Mouse (Mus musculus) monocyte, adult 59 days (primary cell): ENCODE measurements around the gene Pgam1. TPM values are rescaled to one million over a fixed set of nuclear protein-coding genes. Genes with fewer than 3 reads are reported as not detected.

Source experiments
- total RNA-seq, 2 experiments: library from RNA; stranded (reverse); gene quantifications; one replicate each; pipeline ENCODE4 v1.2.4; 2023

The Pgam1 gene
- total RNA-seq: 100 to 1,000 TPM; 107 to 128 TPM

DNA sequence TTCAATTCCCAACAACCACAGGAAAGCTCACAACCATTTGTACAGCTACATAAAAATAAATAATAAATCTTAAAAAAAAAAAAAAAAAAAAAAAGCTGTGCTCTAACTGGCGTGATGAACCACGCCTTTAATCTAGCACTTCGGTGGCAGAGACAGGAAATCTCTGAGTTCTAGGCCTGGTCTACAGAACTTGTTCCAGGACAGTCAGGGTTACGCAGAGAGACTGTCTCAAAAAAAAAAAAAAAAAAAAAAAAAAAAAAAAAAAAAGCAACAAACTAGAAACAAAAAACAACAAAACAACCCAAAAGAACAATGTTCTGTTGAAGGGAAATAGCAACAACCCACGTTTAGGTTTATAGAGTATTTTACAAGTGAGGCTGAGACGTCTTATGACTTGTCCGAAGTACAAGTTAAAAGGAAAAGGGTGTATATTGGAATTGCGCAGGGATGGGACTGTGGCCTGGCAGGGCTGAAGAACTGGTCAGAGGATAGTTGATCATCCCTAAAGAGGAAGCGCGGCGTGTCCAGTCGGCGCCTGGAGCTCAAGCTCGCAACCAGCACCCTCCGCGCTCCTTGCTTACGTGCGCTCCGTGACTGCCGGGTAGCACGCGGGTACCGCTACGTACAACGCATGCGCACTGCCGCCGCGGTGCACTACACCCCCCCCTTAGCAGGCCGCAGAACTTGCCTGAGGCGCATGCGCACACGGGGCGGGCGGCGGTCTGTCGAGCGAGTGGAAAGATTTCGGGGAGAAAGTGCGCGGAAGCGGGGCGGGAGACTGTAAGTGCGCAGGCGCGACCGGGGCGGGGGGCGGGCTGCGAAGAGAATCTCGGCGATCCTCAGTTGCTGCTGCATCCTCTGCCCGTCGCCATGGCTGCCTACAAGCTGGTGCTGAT is at the start of gene Pgam1:
TSS of gene Pgam1 (plus strand) at position 746 of the 896 bp plus-strand sequence.

DNA sequence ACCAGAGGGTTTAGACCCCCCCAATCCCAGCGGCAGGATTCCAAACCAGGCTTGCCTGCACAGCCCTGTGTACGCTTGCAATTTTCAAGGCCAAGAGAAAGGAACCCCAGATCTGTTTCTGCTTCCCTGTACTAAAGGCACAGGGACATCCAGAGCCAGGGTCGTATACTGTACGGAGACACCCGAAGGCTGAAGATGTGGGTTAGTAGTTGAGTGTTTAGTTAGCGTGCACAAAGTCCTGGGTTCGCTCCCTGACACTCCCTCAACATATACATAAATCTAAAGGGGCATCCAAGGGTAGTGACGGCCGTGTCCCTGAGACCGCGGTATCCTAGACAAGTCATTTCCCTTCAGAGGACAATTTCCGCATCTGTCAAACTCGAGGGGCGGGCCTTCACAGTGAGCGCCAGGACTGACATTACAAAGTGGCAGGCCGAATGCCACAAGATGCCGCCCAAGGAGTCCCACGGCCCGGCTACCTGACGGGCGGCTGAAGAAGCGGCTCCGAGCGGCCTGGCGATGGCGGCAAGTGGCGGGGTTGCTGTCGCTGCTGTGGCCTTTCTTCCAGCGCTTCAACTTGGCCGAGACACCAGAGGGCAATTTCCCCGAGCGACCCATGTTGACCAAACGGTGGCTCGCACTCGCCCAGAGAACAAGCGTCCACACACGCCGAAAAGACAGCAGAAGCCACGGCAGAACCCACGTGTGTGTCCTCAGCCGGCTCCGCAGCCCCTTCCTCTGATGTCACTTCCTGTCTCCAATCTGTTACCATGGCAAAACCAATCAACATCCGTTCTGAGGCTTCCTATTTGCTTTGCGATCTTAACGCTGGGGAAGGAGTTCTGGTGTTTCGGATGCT is 16.0 kb upstream of the Pgam1 start, which contains the start of gene Rrp12:
TSS of gene Rrp12 (minus strand) at position 714 of the 859 bp plus-strand sequence.

DNA sequence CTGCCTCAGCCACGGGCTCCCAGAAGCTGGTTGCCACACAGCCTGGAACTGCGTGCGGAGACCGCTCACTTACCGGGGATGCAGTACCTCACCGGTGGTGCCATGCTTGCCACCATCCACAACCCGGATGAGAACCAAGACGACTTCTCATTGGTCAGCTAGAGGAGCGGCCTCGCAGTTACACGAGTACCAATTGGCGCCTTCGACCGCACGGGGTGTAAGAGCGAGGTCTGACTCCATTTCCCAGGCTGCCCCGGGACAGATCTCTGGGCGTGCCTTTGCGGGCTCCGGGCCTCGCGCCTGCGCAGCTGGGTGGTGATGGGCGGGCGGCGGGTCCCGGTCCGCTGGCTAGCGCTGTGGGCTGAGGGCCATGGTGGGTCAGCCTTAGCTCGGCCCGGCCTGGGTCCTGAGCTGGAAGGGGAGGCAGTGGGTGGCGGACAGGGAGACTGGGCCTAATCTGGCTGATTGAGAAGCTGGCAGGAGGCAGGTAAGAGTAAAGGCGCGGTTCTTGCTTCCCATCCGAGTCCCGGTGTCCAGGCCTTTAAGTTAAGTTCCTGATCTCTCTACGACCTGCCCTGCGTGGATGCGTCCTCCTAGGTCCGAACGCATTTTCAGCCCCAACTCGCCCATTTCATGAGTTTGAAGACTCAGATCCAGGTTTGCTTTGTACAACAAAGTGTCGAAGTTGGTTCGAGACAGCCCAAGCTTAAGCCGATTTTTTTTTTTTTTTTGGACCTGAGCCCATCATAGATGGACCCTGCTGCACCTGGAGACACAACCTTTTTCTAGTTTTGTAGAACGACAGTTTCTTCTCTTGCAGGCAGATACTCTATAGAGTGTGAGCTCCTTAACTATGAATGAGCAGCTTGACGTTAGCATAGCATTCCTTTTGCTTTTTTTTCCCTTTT is 21.7 kb downstream of the Pgam1 start, which contains the start of the genes Exosc1 and Zdhhc16:
TSS of gene Exosc1 (minus strand) at position 245 of the 908 bp plus-strand sequence.
TSS of gene Zdhhc16 (plus strand) at position 302 of the 908 bp plus-strand sequence.

Other genes with a start within 250 kb of the Pgam1 start
- 1 to 10 TPM in 1 of 2 experiments, under 1 TPM in 1; 0.76 to 1.0 TPM for gene Slit1, start 168.3 kb upstream of the Pgam1 start, total RNA-seq
- gene Arhgap19, start 109.9 kb upstream of the Pgam1 start, total RNA-seq: 10 to 100 TPM; 10.9 to 12.3 TPM
- 10 to 100 TPM; 30.9 to 31.2 TPM for gene Frat1, start 82.0 kb upstream of the Pgam1 start, total RNA-seq
- gene Frat2, start 63.8 kb upstream of the Pgam1 start, total RNA-seq: 10 to 100 TPM; 41.7 to 46.7 TPM
- gene Rrp12, start 15.8 kb upstream of the Pgam1 start, total RNA-seq: 10 to 100 TPM; 13.8 to 16.4 TPM
- 10 to 100 TPM; 20.4 to 21.1 TPM for gene Exosc1, start 21.5 kb downstream of the Pgam1 start, total RNA-seq
- 10 to 100 TPM; 27.0 to 29.7 TPM for gene Zdhhc16, start 21.6 kb downstream of the Pgam1 start, total RNA-seq
- 10 to 100 TPM; 56.1 to 70.5 TPM for gene Mms19, start 69.2 kb downstream of the Pgam1 start, total RNA-seq
- gene Ubtd1, start 69.8 kb downstream of the Pgam1 start, total RNA-seq: 10 to 100 TPM; 43.3 to 44.9 TPM
- gene Ankrd2, start 124.1 kb downstream of the Pgam1 start, total RNA-seq: not detected
- 1 to 10 TPM in 1 of 2 experiments, under 1 TPM in 1; 0.66 to 1.5 TPM for gene Hoga1, start 133.7 kb downstream of the Pgam1 start, total RNA-seq
- not detected for gene 4933411K16Rik, start 140.3 kb downstream of the Pgam1 start, total RNA-seq
- gene Morn4, start 174.4 kb downstream of the Pgam1 start, total RNA-seq: not detected
- gene Pi4k2a, start 178.5 kb downstream of the Pgam1 start, total RNA-seq: 10 to 100 TPM; 66.9 to 77.0 TPM
- 10 to 100 TPM; 13.1 to 25.3 TPM for gene Avpi1, start 217.1 kb downstream of the Pgam1 start, total RNA-seq
- gene Marveld1, start 235.5 kb downstream of the Pgam1 start, total RNA-seq: 10 to 100 TPM; 23.1 to 26.5 TPM